Comparison of ENCODE assay signal across 29 mouse cellular contexts in genomic region chr16:9884141-9884540, GRCm38 (mm10).
"Had no signal": no experiment of that assay in that cellular context is flagged by ENCODE, and none has a peak within 500 bp of the region (broad histone marks: within the 10 kb centered on the region; RNA-seq: fewer than 3 reads in every experiment).

No protein-coding gene starts in this region.

- H3K27ac ChIP-seq: heart, embryonic 10.5 days; heart, embryonic 13.5 days; heart, embryonic 15.5 days; hindbrain, embryonic 10.5 days; hindbrain, embryonic 12.5 days; hindbrain, embryonic 13.5 days; hindbrain, embryonic 14.5 days; hindbrain, embryonic 15.5 days; hindbrain, postnatal 0 days; intestine, embryonic 15.5 days; kidney, embryonic 15.5 days; kidney, postnatal 0 days; left cerebral cortex, adult 2 months had no signal

- DNase-seq: heart, postnatal 10 days; heart, postnatal 14 days; heart, postnatal 36 days; heart, postnatal 4 days; kidney, adult 11 months; kidney, adult 18-20 months; kidney, adult 2 months; kidney, adult 8-10 months; kidney, adult 9 months; kidney, postnatal 10 days; kidney, postnatal 14 days; kidney, postnatal 25 days; kidney, postnatal 36 days; kidney, postnatal 4 days; layer of hippocampus, adult 9-11 months had no signal

- H3K4me3 ChIP-seq: heart, embryonic 10.5 days; heart, embryonic 12.5 days; heart, embryonic 13.5 days; heart, embryonic 15.5 days; hindbrain, embryonic 10.5 days; hindbrain, embryonic 12.5 days; hindbrain, embryonic 13.5 days; hindbrain, embryonic 15.5 days; intestine, embryonic 15.5 days; kidney, embryonic 15.5 days; left cerebral cortex, adult 2 months had no signal
